Mouse (Mus musculus): Measurements from ENCODE around the gene Syt8.
A peak's percentile ranks its signal among the peaks of the same experiment; 100 is the strongest.
"Not testable (repeated sequence)": the region's sequence is repeated elsewhere in the genome, so short reads cannot be mapped to it uniquely, and the experiment has no call there.

Syt8 gene

GRCm38 (mm10) chr7:142434137-142434865, at the start of gene Syt8:
TSS of gene Syt8 (plus strand) at chr7:142434850.
- DNase-seq, result no peak

- DNase-seq, result no peak
Measured at GRCm38 (mm10) chr7:142385742-142386403, 48.8 kb upstream of the Syt8 start.

- peak; percentile 56 for DNase-seq
Measured at GRCm38 (mm10) chr7:142386621-142387201, 47.9 kb upstream of the Syt8 start.

GRCm38 (mm10) chr7:142387419-142388148, 47.1 kb upstream of the Syt8 start, which contains the start of gene Ctsd:
TSS of gene Ctsd (minus strand) at chr7:142388038.
- peak; percentile 96 for DNase-seq

GRCm38 (mm10) chr7:142388198-142388597, 46.5 kb upstream of the Syt8 start:
- DNase-seq, result no peak

GRCm38 (mm10) chr7:142388740-142389139, 45.9 kb upstream of the Syt8 start:
- no peak for DNase-seq

GRCm38 (mm10) chr7:142389961-142390650, 44.5 kb upstream of the Syt8 start:
- DNase-seq, result peak; percentile 4

GRCm38 (mm10) chr7:142391108-142391507, 43.5 kb upstream of the Syt8 start:
- DNase-seq, result peak; percentile 6

- peak; percentile 3 for DNase-seq
Measured at GRCm38 (mm10) chr7:142391609-142392008, 43.0 kb upstream of the Syt8 start.

- peak; percentile 41 for DNase-seq
Measured at GRCm38 (mm10) chr7:142393191-142393590, 41.5 kb upstream of the Syt8 start.

GRCm38 (mm10) chr7:142394261-142395190, 40.1 kb upstream of the Syt8 start:
- peak; percentile 20 for DNase-seq

- DNase-seq, result no peak
Measured at GRCm38 (mm10) chr7:142395472-142395871, 39.2 kb upstream of the Syt8 start.

- DNase-seq, result no peak
Measured at GRCm38 (mm10) chr7:142396611-142397010, 38.0 kb upstream of the Syt8 start.

GRCm38 (mm10) chr7:142398052-142398451, 36.6 kb upstream of the Syt8 start:
- DNase-seq, result no peak

- no peak for DNase-seq
Measured at GRCm38 (mm10) chr7:142399250-142399649, 35.4 kb upstream of the Syt8 start.

GRCm38 (mm10) chr7:142400112-142400749, 34.4 kb upstream of the Syt8 start:
- no peak for DNase-seq

- DNase-seq, result no peak
Measured at GRCm38 (mm10) chr7:142400750-142401142, 33.9 kb upstream of the Syt8 start.

- peak; percentile 43 for DNase-seq
Measured at GRCm38 (mm10) chr7:142403591-142403990, 31.1 kb upstream of the Syt8 start.

GRCm38 (mm10) chr7:142405134-142405533, 29.5 kb upstream of the Syt8 start:
- not testable (repeated sequence) for DNase-seq

GRCm38 (mm10) chr7:142407935-142408334, 26.7 kb upstream of the Syt8 start:
- DNase-seq, result peak; percentile 41

GRCm38 (mm10) chr7:142408686-142409085, 26.0 kb upstream of the Syt8 start:
- no peak for DNase-seq

Data from thymus, postnatal 4 days (tissue).